8 mouse cellular contexts compared by ENCODE assay signal in the genomic region with DNA sequence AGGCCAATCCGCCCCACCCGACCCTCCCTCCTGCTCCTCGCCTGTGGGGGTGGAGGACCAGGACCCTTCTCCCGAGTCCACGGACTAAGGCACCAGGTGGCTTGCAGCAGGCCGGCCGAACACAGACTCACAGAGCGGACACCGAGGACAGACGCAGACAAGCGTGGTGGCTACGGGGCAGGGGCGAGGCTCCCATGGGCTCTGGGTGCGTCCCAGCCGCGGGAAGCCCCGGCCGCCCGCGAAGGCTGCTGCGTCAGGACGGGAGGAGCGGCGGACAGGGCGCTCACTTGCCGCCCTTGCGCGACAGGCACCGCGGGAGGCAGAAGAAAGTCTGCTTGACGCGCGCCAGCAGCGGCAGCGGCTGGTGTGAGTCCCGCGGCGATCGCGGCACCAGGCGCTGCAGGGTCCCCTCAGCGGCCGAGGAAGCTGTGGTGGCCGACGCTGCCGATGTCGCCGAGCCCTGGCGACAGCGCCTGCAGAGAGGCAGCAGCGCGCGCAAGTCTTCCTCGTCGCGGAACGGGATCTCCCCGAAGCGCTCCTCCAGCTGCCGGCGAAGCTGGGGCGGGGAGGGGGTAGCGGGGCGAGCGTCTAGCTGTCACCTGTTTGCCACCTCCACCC. TPM values are rescaled to one million over a fixed set of nuclear protein-coding genes. Genes with fewer than 3 reads are reported as not detected.
DNase-seq lines count a peak whose midpoint lies in the region; ATAC-seq and TF ChIP-seq lines count a peak whose summit lies in the region.

No protein-coding gene starts in this region.

- no peak for TF ChIP-seq CTCF in thymus, adult 2 months (IDR thresholded peaks at IDR 0.05; ENCODE audit: borderline replicate concordance, control insufficient read depth, extremely low read depth, insufficient read depth, low read length, poor library complexity)

- no peaks in the 10 kb centered on the region for H3K9me3 ChIP-seq in liver, embryonic 12.5 days (replicated peaks)

- no peak for TF ChIP-seq POLR2A in thymus, adult 2 months (IDR thresholded peaks at IDR 0.05; ENCODE audit: control insufficient read depth, extremely low read depth, insufficient read depth, low read length, poor library complexity)

- no peak overlapping the region for H3K9ac ChIP-seq in liver, embryonic 12.5 days

- ATAC-seq in liver, embryonic 12.5 days = no peak
- no peak for ATAC-seq in megakaryocyte progenitor cell, adult 5-6 weeks (replicated peaks; ENCODE audit: poor library complexity)

- no peaks in the 10 kb centered on the region for H3K36me3 ChIP-seq in thymus, adult 2 months (ENCODE audit: control insufficient read depth, insufficient read depth, low read length)
- H3K36me3 ChIP-seq in liver, embryonic 12.5 days = no peaks in the 10 kb centered on the region

- peak overlapping the region; percentile 27 for H3K4me3 ChIP-seq in thymus, adult 2 months (ENCODE audit: control insufficient read depth, insufficient read depth, low read length)
- peak overlapping the region; percentile 34 for H3K4me3 ChIP-seq in liver, embryonic 12.5 days

- peaks cover 5% of the 10 kb centered on the region; the same call in 1 of the 2 replicates for H3K27me3 ChIP-seq in thymus, adult 2 months (ENCODE audit: control insufficient read depth, insufficient read depth, low read length)
- H3K27me3 ChIP-seq in liver, embryonic 12.5 days (replicated peaks) = peaks cover 99% of the 10 kb centered on the region

- peak; percentile 32 for DNase-seq in embryo, embryonic 10 days (ENCODE audit: low spot score)
- no peak for DNase-seq in embryo, embryonic 9.5 days (ENCODE audit: extremely low spot score)
- no peak for DNase-seq in thymus, adult 2 months
- no peak for DNase-seq in thymus, postnatal 0 days (ENCODE audit: low spot score)
- DNase-seq in urinary bladder, adult 2 months (ENCODE audit: low spot score) = no peak
- DNase-seq in cerebellum, adult 9-10 months = no peak

- 1% methylated on average over 65 of the region's 65 CpGs for WGBS in thymus, adult 2 months
- WGBS in liver, embryonic 12.5 days (ENCODE audit: insufficient replicate concordance) = under 1% methylated on average over 65 of the region's 65 CpGs

- H3K4me2 ChIP-seq in liver, embryonic 12.5 days = peak overlapping the region; percentile 57

- H3K27ac ChIP-seq in thymus, adult 2 months (ENCODE audit: control insufficient read depth, insufficient read depth, low read length) = no peak overlapping the region
- no peak overlapping the region for H3K27ac ChIP-seq in liver, embryonic 12.5 days

- peaks cover 12% of the 10 kb centered on the region; the same call in 1 of the 2 replicates for H3K4me1 ChIP-seq in thymus, adult 2 months (replicated peaks; ENCODE audit: control insufficient read depth, insufficient read depth, low read length)
- H3K4me1 ChIP-seq in liver, embryonic 12.5 days = 0 out of 2 replicates have a peak, but pooled peaks cover 6% of the 10 kb centered on the region

RNA-seq across cellular contexts. Expression of gene Dusp15, which starts 8.5 kb away (rescaled TPM):
- 3.8 and 5.7 TPM in 2 replicates for polyA plus RNA-seq in thymus, adult 2 months (2012; rRNA removed)
- polyA plus RNA-seq in thymus, postnatal 0 days (2015; fragmentation: Nextera tagmentation; extraction: Ambion mirVana) = 1.0 and 1.2 TPM in 2 replicates
- not detected in 2 replicates for polyA plus RNA-seq in liver, embryonic 12.5 days (2016; fragmentation: Nextera tagmentation; extraction: Ambion mirVana)
- total RNA-seq in megakaryocyte progenitor cell, adult 5-6 weeks (2015) = not detected in 2 replicates
- total RNA-seq in megakaryocyte progenitor cell, adult 5-6 weeks (2017) = not detected in 2 replicates
- polyA plus RNA-seq in urinary bladder, adult 2 months (2012; rRNA removed) = 0.13 and 0.61 TPM in 2 replicates

RNA-seq across cellular contexts. Expression of gene Foxs1, which starts 10.0 kb away (rescaled TPM):
- 7.7 and 8.6 TPM in 2 replicates for polyA plus RNA-seq in thymus, adult 2 months (2012; rRNA removed)
- polyA plus RNA-seq in thymus, postnatal 0 days (2015; fragmentation: Nextera tagmentation; extraction: Ambion mirVana) = 3.6 and 4.3 TPM in 2 replicates
- polyA plus RNA-seq in liver, embryonic 12.5 days (2016; fragmentation: Nextera tagmentation; extraction: Ambion mirVana) = 0.13 TPM in 1 of 2 replicates, not detected in the other
- not detected in 2 replicates for total RNA-seq in megakaryocyte progenitor cell, adult 5-6 weeks (2015)
- not detected in 2 replicates for total RNA-seq in megakaryocyte progenitor cell, adult 5-6 weeks (2017)
- 1.3 and 1.9 TPM in 2 replicates for polyA plus RNA-seq in urinary bladder, adult 2 months (2012; rRNA removed)

RNA-seq across cellular contexts. Expression of gene Ttll9, which starts 19.3 kb away (rescaled TPM):
- polyA plus RNA-seq in thymus, adult 2 months (2012; rRNA removed) = 2.0 and 2.1 TPM in 2 replicates
- 3.0 and 3.3 TPM in 2 replicates for polyA plus RNA-seq in thymus, postnatal 0 days (2015; fragmentation: Nextera tagmentation; extraction: Ambion mirVana)
- polyA plus RNA-seq in liver, embryonic 12.5 days (2016; fragmentation: Nextera tagmentation; extraction: Ambion mirVana) = 0.14 and 0.15 TPM in 2 replicates
- 1.8 and 2.1 TPM in 2 replicates for total RNA-seq in megakaryocyte progenitor cell, adult 5-6 weeks (2015)
- total RNA-seq in megakaryocyte progenitor cell, adult 5-6 weeks (2017) = 1.6 TPM in 2 replicates
- polyA plus RNA-seq in urinary bladder, adult 2 months (2012; rRNA removed) = 0.04 and 0.12 TPM in 2 replicates

RNA-seq across cellular contexts. Expression of gene Mylk2, which starts 31.9 kb away (rescaled TPM):
- 0.20 and 0.34 TPM in 2 replicates for polyA plus RNA-seq in thymus, adult 2 months (2012; rRNA removed)
- polyA plus RNA-seq in thymus, postnatal 0 days (2015; fragmentation: Nextera tagmentation; extraction: Ambion mirVana) = 0.05 and 0.10 TPM in 2 replicates
- not detected in 2 replicates for polyA plus RNA-seq in liver, embryonic 12.5 days (2016; fragmentation: Nextera tagmentation; extraction: Ambion mirVana)
- not detected in 2 replicates for total RNA-seq in megakaryocyte progenitor cell, adult 5-6 weeks (2015)
- not detected in 2 replicates for total RNA-seq in megakaryocyte progenitor cell, adult 5-6 weeks (2017)
- 0.34 and 0.63 TPM in 2 replicates for polyA plus RNA-seq in urinary bladder, adult 2 months (2012; rRNA removed)
